Mouse (Mus musculus) myocyte (in vitro differentiated cells): ENCODE results near the gene Sh3gl2. TPM values are rescaled to one million over a fixed set of nuclear protein-coding genes. Genes with fewer than 3 reads are reported as not detected.

Experiments used
- H3K27me3 ChIP-seq: one replicate; pipeline ENCODE4 v1.6.1; 2011; ENCODE audit not compliant: control insufficient read depth, insufficient read depth, insufficient read length
- H3K36me3 ChIP-seq: one replicate; pipeline ENCODE4 v1.6.1; 2011; ENCODE audit not compliant: control insufficient read depth, insufficient read depth
- H3K4me2 ChIP-seq: one replicate; pipeline ENCODE4 v1.6.1; 2011; ENCODE audit warnings: low read depth, control low read depth
- H3K4me3 ChIP-seq: one replicate; pipeline ENCODE4 v1.5.1; 2011; ENCODE audit warnings: mild to moderate bottlenecking, control low read depth, moderate library complexity
- H3K79me2 ChIP-seq: one replicate; pipeline ENCODE4 v1.6.1; 2011; ENCODE audit not compliant: control insufficient read depth, insufficient read depth
- H3ac ChIP-seq: one replicate; pipeline ENCODE4 v1.6.1; 2011; ENCODE audit not compliant: control insufficient read depth, insufficient read length
- CEBPB ChIP-seq: IDR thresholded peaks from 2 replicates; pipeline ENCODE4 v1.6.1; 2011; ENCODE audit warnings: mild to moderate bottlenecking, moderate library complexity; ENCODE audit not compliant: poor library complexity, insufficient read depth, severe bottlenecking
- E2F4 ChIP-seq: IDR thresholded peaks from one replicate; pipeline ENCODE4 v1.6.1; 2011; ENCODE audit warnings: mild to moderate bottlenecking, control low read depth, moderate library complexity; ENCODE audit not compliant: insufficient read depth
- MAX ChIP-seq: IDR thresholded peaks from one replicate; pipeline ENCODE4 v1.6.1; 2011; ENCODE audit warnings: low read depth, mild to moderate bottlenecking, control low read depth
- MYOD1 ChIP-seq, 3 experiments: IDR thresholded peaks; one replicate each; pipeline ENCODE4 v1.6.1; 2011; ENCODE audit warnings: control low read depth in 2 of 3, low read depth in 2 of 3, mild to moderate bottlenecking in 2 of 3, moderate library complexity in 1 of 3; ENCODE audit not compliant: insufficient read length in 2 of 3, control insufficient read depth in 1 of 3
- MYOG ChIP-seq, 3 experiments: IDR thresholded peaks; one replicate each; pipeline ENCODE4 v1.6.1; 2011; ENCODE audit warnings: control low read depth in 2 of 3, low read depth in 2 of 3, mild to moderate bottlenecking in 2 of 3; ENCODE audit not compliant: insufficient read length in 2 of 3, control insufficient read depth in 1 of 3, insufficient read depth in 1 of 3
- POLR2A ChIP-seq: IDR thresholded peaks from one replicate; pipeline ENCODE4 v1.6.1; 2011; ENCODE audit warnings: low read depth, mild to moderate bottlenecking, control low read depth, moderate library complexity; ENCODE audit not compliant: insufficient read length
- POLR2AphosphoS2 ChIP-seq: IDR thresholded peaks from one replicate; pipeline ENCODE4 v1.6.1; 2011; ENCODE audit warnings: low read depth, control low read depth; ENCODE audit not compliant: insufficient read length
- REST ChIP-seq: IDR thresholded peaks from one replicate; pipeline ENCODE4 v1.6.1; 2011; ENCODE audit warnings: mild to moderate bottlenecking, control low read depth, moderate library complexity; ENCODE audit not compliant: insufficient read depth, insufficient read length
- SRF ChIP-seq: IDR thresholded peaks from one replicate; pipeline ENCODE4 v1.6.1; 2011; ENCODE audit warnings: low read depth; ENCODE audit not compliant: control insufficient read depth, insufficient read length
- TCF12 ChIP-seq: IDR thresholded peaks from one replicate; pipeline ENCODE4 v1.6.1; 2011; ENCODE audit warnings: mild to moderate bottlenecking, control low read depth; ENCODE audit not compliant: poor library complexity, insufficient read depth, severe bottlenecking
- TCF3 ChIP-seq: IDR thresholded peaks from one replicate; pipeline ENCODE4 v1.6.1; 2011; ENCODE audit warnings: low read depth, control low read depth; ENCODE audit not compliant: insufficient read length
- USF1 ChIP-seq: IDR thresholded peaks from one replicate; pipeline ENCODE4 v1.6.1; 2011; ENCODE audit warnings: low read depth, mild to moderate bottlenecking, control low read depth, moderate library complexity
- polyA plus RNA-seq: library from polyadenylated mRNA; unstranded; fragments of >200 nt; fragmentation: generic; extraction: Trizol; gene quantifications from one replicate; pipeline ENCODE4 v1.2.1, GENCODE M21; 2012; ENCODE audit warnings: missing spikeins

Gene Sh3gl2
- polyA plus RNA-seq, 1 experiment = not detected

DNA sequence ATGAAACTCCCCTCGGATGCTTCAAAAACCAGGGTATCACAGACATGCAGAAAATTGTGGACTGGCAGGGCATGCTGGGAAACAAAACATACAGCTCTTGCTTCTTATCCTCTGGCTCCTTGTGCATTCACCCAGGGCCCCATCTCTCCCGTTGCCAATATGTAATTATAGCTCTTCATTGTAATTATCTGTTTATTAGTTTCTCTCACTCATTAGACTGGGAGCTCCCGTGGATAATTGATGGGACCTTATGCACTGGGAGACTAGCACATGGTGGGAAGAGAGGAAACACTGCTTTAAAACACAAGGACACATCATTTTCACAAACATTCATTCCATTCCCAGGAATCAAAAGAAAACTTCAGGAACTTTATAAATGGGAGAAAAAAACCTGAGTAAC, 233.9 kb downstream of the Sh3gl2 start:
- Histone ChIP-seq H3ac (no peak overlapping the region), H3K4me3 (no peak overlapping the region), H3K4me2 (no peak overlapping the region), H3K36me3 (no peaks in the 10 kb centered on the region), H3K79me2 (no peaks in the 10 kb centered on the region), H3K27me3 (no peaks in the 10 kb centered on the region)
- TF ChIP-seq MYOG (IDR thresholded peaks at IDR 0.05; ENCODE audit: control insufficient read depth in 1 of 3, insufficient read depth in 1 of 3, insufficient read length in 2 of 3, low read depth in 2 of 3) = no peak
- TF ChIP-seq MYOD1 (IDR thresholded peaks at IDR 0.05; ENCODE audit: control insufficient read depth in 1 of 3, insufficient read length in 2 of 3, low read depth in 2 of 3) = no peak
- no peak for TF ChIP-seq POLR2AphosphoS2
- no peak for TF ChIP-seq TCF12
- no peak for TF ChIP-seq CEBPB
- TF ChIP-seq REST = no peak
- no peak for TF ChIP-seq E2F4
- TF ChIP-seq MAX = no peak
- no peak for TF ChIP-seq SRF
- TF ChIP-seq POLR2A = no peak
- no peak for TF ChIP-seq USF1
- TF ChIP-seq TCF3 = no peak

- no peak overlapping the region for H3ac ChIP-seq
- H3K36me3 ChIP-seq = no peaks in the 10 kb centered on the region
- H3K79me2 ChIP-seq = no peaks in the 10 kb centered on the region
- H3K4me2 ChIP-seq = no peak overlapping the region
- no peaks in the 10 kb centered on the region for H3K27me3 ChIP-seq
- TF ChIP-seq SRF = no peak
- TF ChIP-seq E2F4 = no peak
- no peak for TF ChIP-seq MYOG (IDR thresholded peaks at IDR 0.05; ENCODE audit: control insufficient read depth in 1 of 3, insufficient read depth in 1 of 3, insufficient read length in 2 of 3, low read depth in 2 of 3)
- TF ChIP-seq REST = no peak
- TF ChIP-seq MAX = no peak
- TF ChIP-seq TCF3 = no peak
- no peak for TF ChIP-seq TCF12
- no peak for TF ChIP-seq POLR2AphosphoS2
- TF ChIP-seq USF1 = no peak
- no peak overlapping the region for H3K4me3 ChIP-seq
Measured at GRCm38 (mm10) chr4:85483586-85483985, 278.7 kb downstream of the Sh3gl2 start.

- Histone ChIP-seq H3K4me3 (no peak overlapping the region), H3ac (no peak overlapping the region), H3K36me3 (no peaks in the 10 kb centered on the region), H3K27me3 (no peaks in the 10 kb centered on the region), H3K4me2 (no peak overlapping the region), H3K79me2 (no peaks in the 10 kb centered on the region)
- TF ChIP-seq TCF12 = no peak
- no peak for TF ChIP-seq MYOD1 (IDR thresholded peaks at IDR 0.05; ENCODE audit: control insufficient read depth in 1 of 3, insufficient read length in 2 of 3, low read depth in 2 of 3)
- no peak for TF ChIP-seq E2F4
- no peak for TF ChIP-seq POLR2AphosphoS2
- no peak for TF ChIP-seq MAX
- TF ChIP-seq TCF3 = no peak
- TF ChIP-seq SRF = no peak
- TF ChIP-seq CEBPB = no peak
- TF ChIP-seq MYOG (IDR thresholded peaks at IDR 0.05; ENCODE audit: control insufficient read depth in 1 of 3, insufficient read depth in 1 of 3, insufficient read length in 2 of 3, low read depth in 2 of 3) = no peak
- no peak for TF ChIP-seq USF1
- no peak for TF ChIP-seq POLR2A
- TF ChIP-seq REST = no peak
Measured at GRCm38 (mm10) chr4:85486316-85486946, 281.5 kb downstream of the Sh3gl2 start.

- no peaks in the 10 kb centered on the region for H3K79me2 ChIP-seq
- H3K27me3 ChIP-seq = no peaks in the 10 kb centered on the region
- no peak overlapping the region for H3ac ChIP-seq
- H3K4me2 ChIP-seq = no peak overlapping the region
- H3K4me3 ChIP-seq = no peak overlapping the region
- TF ChIP-seq POLR2AphosphoS2 (no peak), MYOG (IDR thresholded peaks at IDR 0.05; ENCODE audit: control insufficient read depth in 1 of 3, insufficient read depth in 1 of 3, insufficient read length in 2 of 3, low read depth in 2 of 3) (no peak), TCF12 (no peak), REST (no peak), USF1 (no peak), CEBPB (no peak), MAX (no peak), E2F4 (no peak), POLR2A (no peak), MYOD1 (IDR thresholded peaks at IDR 0.05; ENCODE audit: control insufficient read depth in 1 of 3, insufficient read length in 2 of 3, low read depth in 2 of 3) (no peak), TCF3 (no peak), SRF (no peak)
- no peaks in the 10 kb centered on the region for H3K36me3 ChIP-seq
Measured at GRCm38 (mm10) chr4:85505718-85506117, 300.8 kb downstream of the Sh3gl2 start.

DNA sequence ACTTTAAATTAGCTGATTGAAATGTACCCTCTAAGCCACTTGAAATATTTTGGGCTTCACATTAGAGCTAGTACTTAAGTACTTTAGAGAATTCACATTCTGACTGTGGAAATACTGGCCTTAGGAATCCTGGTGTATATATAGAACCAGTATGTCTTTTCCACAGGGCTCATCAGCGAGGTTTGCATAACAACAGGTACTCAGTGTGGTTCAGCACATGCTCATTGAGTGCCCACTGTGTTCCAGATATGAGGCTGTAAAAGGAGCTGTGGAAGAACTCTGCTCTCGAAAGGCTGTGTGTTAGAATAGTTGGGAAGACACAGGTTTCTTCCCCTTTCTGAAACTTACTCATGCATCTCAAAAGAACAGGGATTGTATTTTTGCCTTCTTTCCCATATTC, 302.1 kb downstream of the Sh3gl2 start:
- Histone ChIP-seq H3K4me3 (no peak overlapping the region), H3K4me2 (no peak overlapping the region), H3K36me3 (no peaks in the 10 kb centered on the region), H3ac (no peak overlapping the region), H3K79me2 (no peaks in the 10 kb centered on the region), H3K27me3 (no peaks in the 10 kb centered on the region)
- no peak for TF ChIP-seq TCF12
- TF ChIP-seq POLR2AphosphoS2 = no peak
- no peak for TF ChIP-seq POLR2A
- TF ChIP-seq TCF3 = no peak
